Mouse (Mus musculus) myocyte (in vitro differentiated cells): ENCODE measurements around the gene Edem2.

ENCODE experiments used
- MAX ChIP-seq: IDR thresholded peaks from one replicate; pipeline ENCODE4 v1.6.1; 2011; ENCODE audit warnings: low read depth, mild to moderate bottlenecking, control low read depth
- MYOD1 ChIP-seq, 3 experiments: IDR thresholded peaks; one replicate each; pipeline ENCODE4 v1.6.1; 2011; ENCODE audit warnings: control low read depth in 2 of 3, low read depth in 2 of 3, mild to moderate bottlenecking in 2 of 3, moderate library complexity in 1 of 3; ENCODE audit not compliant: insufficient read length in 2 of 3, control insufficient read depth in 1 of 3
- MYOG ChIP-seq, 3 experiments: IDR thresholded peaks; one replicate each; pipeline ENCODE4 v1.6.1; 2011; ENCODE audit warnings: control low read depth in 2 of 3, low read depth in 2 of 3, mild to moderate bottlenecking in 2 of 3; ENCODE audit not compliant: insufficient read length in 2 of 3, control insufficient read depth in 1 of 3, insufficient read depth in 1 of 3
- POLR2A ChIP-seq: IDR thresholded peaks from one replicate; pipeline ENCODE4 v1.6.1; 2011; ENCODE audit warnings: low read depth, mild to moderate bottlenecking, control low read depth, moderate library complexity; ENCODE audit not compliant: insufficient read length
- POLR2AphosphoS2 ChIP-seq: IDR thresholded peaks from one replicate; pipeline ENCODE4 v1.6.1; 2011; ENCODE audit warnings: low read depth, control low read depth; ENCODE audit not compliant: insufficient read length
- TCF12 ChIP-seq: IDR thresholded peaks from one replicate; pipeline ENCODE4 v1.6.1; 2011; ENCODE audit warnings: mild to moderate bottlenecking, control low read depth; ENCODE audit not compliant: poor library complexity, insufficient read depth, severe bottlenecking
- TCF3 ChIP-seq: IDR thresholded peaks from one replicate; pipeline ENCODE4 v1.6.1; 2011; ENCODE audit warnings: low read depth, control low read depth; ENCODE audit not compliant: insufficient read length
- USF1 ChIP-seq: IDR thresholded peaks from one replicate; pipeline ENCODE4 v1.6.1; 2011; ENCODE audit warnings: low read depth, mild to moderate bottlenecking, control low read depth, moderate library complexity

- TF ChIP-seq POLR2A (no peak), TCF3 (no peak), POLR2AphosphoS2 (no peak), USF1 (no peak), MYOG (IDR thresholded peaks at IDR 0.05; ENCODE audit: control insufficient read depth in 1 of 3, insufficient read depth in 1 of 3, insufficient read length in 2 of 3, low read depth in 2 of 3) (no peak), MAX (no peak), MYOD1 (IDR thresholded peaks at IDR 0.05; ENCODE audit: control insufficient read depth in 1 of 3, insufficient read length in 2 of 3, low read depth in 2 of 3) (no peak), TCF12 (no peak)
Measured at GRCm38 (mm10) chr2:155756855-155757566, 27.7 kb upstream of the Edem2 start.
